Mouse (Mus musculus): ENCODE measurements at regions not wholly inside any gene's neighbourhood (a gene's known extent, or its start where the extent isn't known, plus 50 kb on each side); places are given as distances from the start of the nearest gene placed in this dataset.

GRCm38 (mm10) chr7:113113266-113113893 is 93.9 kb upstream of the Arntl start:
- DNase-seq (ENCODE audit: low read depth) = no peak

GRCm38 (mm10) chr7:113117599-113117998 is 89.7 kb upstream of the Arntl start:
- no peak for DNase-seq (ENCODE audit: low read depth)

- DNase-seq (ENCODE audit: low read depth) = no peak
Observed at GRCm38 (mm10) chr7:113121911-113122319, 85.3 kb upstream of the Arntl start.

GRCm38 (mm10) chr7:113126010-113126409 is 81.3 kb upstream of the Arntl start:
- DNase-seq (ENCODE audit: low read depth) = no peak

GRCm38 (mm10) chr7:113130552-113130951 is 76.7 kb upstream of the Arntl start:
- no peak for DNase-seq (ENCODE audit: low read depth)

- DNase-seq (ENCODE audit: low read depth) = peak; percentile 59
Observed at GRCm38 (mm10) chr7:113131945-113132538, 75.2 kb upstream of the Arntl start.

- DNase-seq (ENCODE audit: low read depth) = no peak
Observed at GRCm38 (mm10) chr7:113133891-113134290, 73.4 kb upstream of the Arntl start.

- peak; percentile 39 for DNase-seq (ENCODE audit: low read depth)
Observed at GRCm38 (mm10) chr7:113140011-113140438, 67.2 kb upstream of the Arntl start.

- DNase-seq (ENCODE audit: low read depth) = no peak
Observed at GRCm38 (mm10) chr7:113141846-113142683, 65.2 kb upstream of the Arntl start.

- DNase-seq (ENCODE audit: low read depth) = peak; percentile 69
Observed at GRCm38 (mm10) chr7:113143552-113143951, 63.7 kb upstream of the Arntl start.

GRCm38 (mm10) chr7:113145046-113145445 is 62.2 kb upstream of the Arntl start:
- no peak for DNase-seq (ENCODE audit: low read depth)

GRCm38 (mm10) chr7:113146108-113146507 is 61.2 kb upstream of the Arntl start:
- DNase-seq (ENCODE audit: low read depth) = no peak

GRCm38 (mm10) chr7:113146526-113146925 is 60.7 kb upstream of the Arntl start:
- no peak for DNase-seq (ENCODE audit: low read depth)

- DNase-seq (ENCODE audit: low read depth) = peak; percentile 79
Observed at GRCm38 (mm10) chr7:113147391-113148332, 59.6 kb upstream of the Arntl start.

GRCm38 (mm10) chr7:113148700-113149099 is 58.6 kb upstream of the Arntl start:
- DNase-seq (ENCODE audit: low read depth) = peak; percentile 16

GRCm38 (mm10) chr7:113149966-113150470 is 57.2 kb upstream of the Arntl start:
- DNase-seq (ENCODE audit: low read depth) = no peak

GRCm38 (mm10) chr7:113150789-113151188 is 56.5 kb upstream of the Arntl start:
- no peak for DNase-seq (ENCODE audit: low read depth)

- no peak for DNase-seq (ENCODE audit: low read depth)
Observed at GRCm38 (mm10) chr7:113151499-113151898, 55.8 kb upstream of the Arntl start.

GRCm38 (mm10) chr7:113153386-113153785 is 53.9 kb upstream of the Arntl start:
- DNase-seq (ENCODE audit: low read depth) = no peak

GRCm38 (mm10) chr7:113154066-113154465 is 53.2 kb upstream of the Arntl start:
- no peak for DNase-seq (ENCODE audit: low read depth)

GRCm38 (mm10) chr7:113156366-113156765 is 50.9 kb upstream of the Arntl start:
- DNase-seq (ENCODE audit: low read depth) = no peak

Measured in 416B (cell line).